27 mouse cellular contexts compared by ENCODE assay signal in the genomic region with DNA sequence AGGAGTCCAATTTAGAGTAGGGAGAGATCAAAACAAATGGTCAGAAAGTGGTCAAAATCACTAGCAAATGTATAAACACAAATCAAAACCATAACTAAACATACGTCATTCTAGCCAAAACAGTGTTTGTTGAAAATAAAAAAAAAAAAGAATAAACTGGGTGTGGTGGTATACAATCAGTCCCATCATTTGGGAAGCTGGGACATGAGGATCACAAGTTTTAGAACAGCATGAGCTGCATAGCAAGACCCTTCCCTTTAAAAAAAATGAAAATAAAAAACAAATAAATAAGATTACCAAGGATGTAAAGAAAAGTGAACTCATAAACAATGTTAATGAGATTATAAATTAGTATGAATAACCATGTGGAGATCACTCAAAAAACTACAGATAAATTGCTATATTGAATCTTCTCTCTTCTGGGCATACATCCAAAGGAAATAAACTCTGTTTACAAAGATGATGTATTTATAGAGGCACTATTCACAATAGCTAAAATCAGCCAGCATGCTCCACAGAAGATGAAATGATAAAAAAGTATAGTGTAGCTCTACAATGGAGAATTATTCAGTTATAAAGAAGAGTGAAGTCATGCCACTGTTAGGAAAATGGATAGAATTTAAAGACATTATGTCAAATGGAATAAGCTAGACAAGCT.
DNase-seq lines count a peak whose midpoint lies in the region; ATAC-seq and TF ChIP-seq lines count a peak whose summit lies in the region.
"Had no signal": no experiment of that assay in that cellular context is flagged by ENCODE, and none has a peak within 500 bp of the region (broad histone marks: within the 10 kb centered on the region; RNA-seq: fewer than 3 reads in every experiment).

No protein-coding gene starts in this region.

- peak; percentile 64 for ATAC-seq in kidney, embryonic 14.5 days (ENCODE audit: low FRiP score, low TSS enrichment)
- ATAC-seq in lung, embryonic 15.5 days (ENCODE audit: borderline replicate concordance, extremely low read depth, low FRiP score, low TSS enrichment), result peak; percentile 79; the same call in 1 of the 2 replicates
- ATAC-seq: inflammation-experienced regulatory T-cells, adult 6 months; midbrain, embryonic 16.5 days; Patski had no signal

- H3K4me3 ChIP-seq in kidney, embryonic 14.5 days (ENCODE audit: low read length), result no peak overlapping the region
- no peak overlapping the region for H3K4me3 ChIP-seq in lung, embryonic 15.5 days
- H3K4me3 ChIP-seq: hindbrain, embryonic 10.5 days; hindbrain, embryonic 15.5 days; stomach, embryonic 15.5 days had no signal

- H3K9me3 ChIP-seq in kidney, embryonic 14.5 days (ENCODE audit: control insufficient read depth, low read length), result no peaks in the 10 kb centered on the region
- H3K9me3 ChIP-seq in lung, embryonic 15.5 days, result no peaks in the 10 kb centered on the region
- H3K9me3 ChIP-seq: hindbrain, embryonic 10.5 days; hindbrain, embryonic 15.5 days; stomach, embryonic 15.5 days had no signal

- no peak for TF ChIP-seq POLR2A in brain, embryonic 14.5 days (IDR thresholded peaks at IDR 0.05; ENCODE audit: borderline replicate concordance, extremely low read depth, insufficient read depth, insufficient read length, poor library complexity, severe bottlenecking)

- no peaks in the 10 kb centered on the region for H3K27me3 ChIP-seq in kidney, embryonic 14.5 days (ENCODE audit: control insufficient read depth, insufficient read depth, low read length)
- H3K27me3 ChIP-seq in lung, embryonic 15.5 days, result no peaks in the 10 kb centered on the region
- H3K27me3 ChIP-seq: CH12.LX; hindbrain, embryonic 15.5 days; Patski; stomach, embryonic 15.5 days had no signal

- TF ChIP-seq CTCF in brain, embryonic 14.5 days (IDR thresholded peaks at IDR 0.05; ENCODE audit: borderline replicate concordance, extremely low read depth, insufficient read depth, insufficient read length), result no peak

- no peak overlapping the region for H3K9ac ChIP-seq in kidney, embryonic 14.5 days (ENCODE audit: low read depth, low read length)
- no peak overlapping the region for H3K9ac ChIP-seq in lung, embryonic 15.5 days
- H3K9ac ChIP-seq: hindbrain, embryonic 15.5 days; liver, embryonic 14.5 days; stomach, embryonic 15.5 days had no signal

- H3K4me2 ChIP-seq in kidney, embryonic 14.5 days (replicated peaks; ENCODE audit: low read depth, low read length), result no peak overlapping the region
- no peak overlapping the region for H3K4me2 ChIP-seq in lung, embryonic 15.5 days
- H3K4me2 ChIP-seq: hindbrain, embryonic 15.5 days; midbrain, embryonic 11.5 days; stomach, embryonic 15.5 days had no signal

- DNase-seq in kidney, postnatal 36 days, result no peak
- DNase-seq in lung, postnatal 25 days (ENCODE audit: low spot score), result no peak
- peak; percentile 34 for DNase-seq in NIH3T3 (ENCODE audit: low read depth)
- DNase-seq in brain, embryonic 14.5 days (ENCODE audit: low read depth), result peak; percentile 27
- no peak for DNase-seq in thymus, postnatal 0 days (ENCODE audit: low spot score)
- DNase-seq: adrenal gland, postnatal 14 days; cerebellum, adult 2 months; cerebellum, postnatal 14 days; gastrocnemius, postnatal 14 days; heart, postnatal 14 days; kidney, postnatal 10 days; layer of hippocampus, adult 9-11 months; liver; lung, postnatal 14 days; right cerebral cortex, postnatal 25 days; thymus, postnatal 14 days had no signal

- no peaks in the 10 kb centered on the region for H3K36me3 ChIP-seq in kidney, embryonic 14.5 days (ENCODE audit: control insufficient read depth, insufficient read depth, low read length)
- no peaks in the 10 kb centered on the region for H3K36me3 ChIP-seq in lung, embryonic 15.5 days
- H3K36me3 ChIP-seq: hindbrain, embryonic 10.5 days; hindbrain, embryonic 15.5 days; stomach, embryonic 15.5 days had no signal

- no peak overlapping the region for H3K27ac ChIP-seq in kidney, embryonic 14.5 days (ENCODE audit: low read depth, low read length)
- H3K27ac ChIP-seq in lung, embryonic 15.5 days, result no peak overlapping the region
- H3K27ac ChIP-seq: hindbrain, embryonic 10.5 days; hindbrain, embryonic 15.5 days; liver, embryonic 14.5 days; stomach, embryonic 15.5 days had no signal

- 59% methylated on average over 1 of the region's 1 CpGs for WGBS in kidney, embryonic 14.5 days
- 56% methylated on average over 1 of the region's 1 CpGs for WGBS in lung, embryonic 15.5 days

- H3K4me1 ChIP-seq in kidney, embryonic 14.5 days (ENCODE audit: control insufficient read depth, insufficient read depth, low read length), result no peaks in the 10 kb centered on the region
- H3K4me1 ChIP-seq in lung, embryonic 15.5 days, result no peaks in the 10 kb centered on the region
- H3K4me1 ChIP-seq: hindbrain, embryonic 10.5 days; hindbrain, embryonic 15.5 days; stomach, embryonic 15.5 days had no signal

Comparison
In these comparisons a context has a peak if more than half of its experiments do, and no peak if none do; other contexts are left out.
1. DNase-seq: peak in NIH3T3 (single experiment) and brain, embryonic 14.5 days (single experiment); none in kidney, postnatal 36 days (0 of 2), lung, postnatal 25 days (single experiment) and thymus, postnatal 0 days (single experiment).